Mouse (Mus musculus) brain, adult 2 months (tissue): ENCODE measurements around the gene Unkl.
A peak's percentile ranks its signal among the peaks of the same experiment; 100 is the strongest.

Source experiments
- DNase-seq: peaks from one replicate; pipeline ENCODE4 v3.0.0; 2011; ENCODE audit warnings: low read depth, low spot score

Gene Unkl

DNA sequence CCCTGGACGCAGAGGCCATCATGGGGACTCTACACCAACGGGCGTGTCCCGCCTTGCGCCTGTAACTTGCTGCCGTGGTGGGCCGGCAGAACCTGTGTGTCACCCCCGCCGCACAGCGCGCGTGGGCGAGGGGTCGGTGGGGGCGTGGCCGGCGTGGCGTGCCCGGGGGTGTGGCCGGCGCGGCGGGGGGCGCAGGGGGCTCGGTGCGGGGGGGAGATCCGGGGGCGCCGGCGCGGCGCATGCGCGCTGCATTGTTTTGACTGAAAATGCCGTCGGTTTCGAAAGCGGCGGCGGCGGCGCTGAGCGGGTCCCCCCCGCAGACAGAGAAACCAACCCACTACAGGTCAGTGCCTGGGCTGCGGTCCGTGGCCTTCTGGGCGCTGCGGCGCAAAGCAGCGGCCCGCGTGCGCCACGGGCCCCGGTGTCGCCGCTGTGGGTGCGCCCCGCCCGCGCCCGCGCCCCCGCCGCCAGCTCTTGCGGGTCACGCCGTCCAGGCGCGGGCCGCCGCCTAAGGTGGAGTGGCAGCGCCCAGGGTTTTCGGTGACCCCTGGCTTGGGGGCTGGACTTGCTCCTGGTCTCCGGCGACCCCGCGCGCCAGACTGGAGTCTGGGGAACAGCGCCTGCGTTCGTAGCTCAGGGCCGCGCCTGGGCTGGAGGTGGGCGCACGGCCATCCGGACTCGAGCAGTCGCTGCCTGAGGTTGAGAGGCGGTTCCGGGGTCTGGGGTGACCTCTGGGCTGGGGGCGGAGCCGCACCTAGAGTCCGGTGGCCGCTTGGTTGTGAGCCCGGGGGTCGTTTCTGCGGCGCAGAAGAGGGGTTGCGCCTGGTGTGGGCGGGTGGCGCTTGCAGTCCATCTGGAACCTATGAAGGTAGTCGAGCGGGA lies at the start of gene Unkl:
TSS of gene Unkl (plus strand) at position 248 of the 882 bp plus-strand sequence.
- peak; percentile 55 for DNase-seq

DNA sequence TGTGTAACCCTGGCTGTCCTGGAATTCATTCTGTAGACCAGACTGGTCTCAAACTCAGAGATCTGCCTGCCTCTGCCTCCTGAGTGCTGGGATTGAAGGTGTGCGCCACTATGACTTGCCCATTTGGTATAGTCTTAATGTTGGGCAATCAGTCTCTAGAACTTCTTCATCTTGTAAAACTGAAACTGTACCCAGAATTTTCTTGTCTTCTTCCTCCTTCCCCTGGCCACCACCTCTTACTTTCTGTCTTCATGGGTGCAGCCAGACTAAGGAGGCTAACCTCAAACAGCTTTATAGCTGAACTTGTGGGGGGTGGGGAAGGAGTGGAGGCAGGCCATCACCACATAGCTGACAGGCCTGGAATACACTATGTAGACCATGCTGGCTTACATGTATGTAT lies 49.4 kb upstream of the Unkl start:
- DNase-seq: no peak

DNA sequence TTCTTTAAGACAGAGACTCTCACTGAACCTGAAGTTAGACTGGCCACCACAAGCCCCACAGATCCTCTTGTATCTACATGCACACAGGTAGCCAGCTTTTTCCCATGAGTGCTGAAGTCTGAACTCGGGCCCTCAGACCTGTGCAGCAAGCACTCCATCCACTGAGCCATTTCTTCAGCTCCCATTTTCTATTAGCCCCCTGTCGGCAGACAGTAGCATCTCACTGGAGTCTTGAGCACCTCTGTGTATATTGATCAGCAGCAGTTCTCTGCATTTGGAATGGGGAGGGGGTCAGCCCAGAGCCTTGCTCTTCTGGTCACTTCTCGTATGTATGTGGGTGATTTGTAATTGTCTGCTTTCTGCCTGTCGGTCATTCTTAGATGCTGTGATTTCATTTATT lies 48.2 kb upstream of the Unkl start:
- peak; percentile 12 for DNase-seq

- no peak for DNase-seq
Observed at GRCm38 (mm10) chr17:25162161-25162560, 26.0 kb upstream of the Unkl start, which contains the start of gene Ccdc154. Gene Ccdc154, plus strand, starts transcription at chr17:25162461.

- DNase-seq: no peak
Observed at GRCm38 (mm10) chr17:25163387-25163786, 24.8 kb upstream of the Unkl start.

DNA sequence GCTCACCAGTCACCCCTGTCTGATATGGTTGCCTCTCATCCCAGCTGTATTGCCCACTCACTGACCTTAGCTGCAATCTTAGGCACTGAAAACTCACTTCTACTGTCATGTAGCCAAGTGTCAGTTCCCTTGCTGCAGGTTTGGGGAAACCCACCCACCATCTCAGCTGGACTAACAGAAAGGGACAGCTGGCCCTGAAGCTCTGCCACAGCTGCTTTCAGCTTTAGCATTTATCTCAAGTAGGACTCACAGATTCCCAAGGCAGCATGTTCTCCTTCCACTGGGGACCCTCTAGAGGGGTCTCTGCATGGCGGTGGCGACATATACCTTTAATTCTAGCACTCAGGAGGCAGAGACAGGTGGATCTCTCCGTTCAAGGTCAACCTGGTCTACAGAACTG lies 23.4 kb upstream of the Unkl start:
- no peak for DNase-seq

DNA sequence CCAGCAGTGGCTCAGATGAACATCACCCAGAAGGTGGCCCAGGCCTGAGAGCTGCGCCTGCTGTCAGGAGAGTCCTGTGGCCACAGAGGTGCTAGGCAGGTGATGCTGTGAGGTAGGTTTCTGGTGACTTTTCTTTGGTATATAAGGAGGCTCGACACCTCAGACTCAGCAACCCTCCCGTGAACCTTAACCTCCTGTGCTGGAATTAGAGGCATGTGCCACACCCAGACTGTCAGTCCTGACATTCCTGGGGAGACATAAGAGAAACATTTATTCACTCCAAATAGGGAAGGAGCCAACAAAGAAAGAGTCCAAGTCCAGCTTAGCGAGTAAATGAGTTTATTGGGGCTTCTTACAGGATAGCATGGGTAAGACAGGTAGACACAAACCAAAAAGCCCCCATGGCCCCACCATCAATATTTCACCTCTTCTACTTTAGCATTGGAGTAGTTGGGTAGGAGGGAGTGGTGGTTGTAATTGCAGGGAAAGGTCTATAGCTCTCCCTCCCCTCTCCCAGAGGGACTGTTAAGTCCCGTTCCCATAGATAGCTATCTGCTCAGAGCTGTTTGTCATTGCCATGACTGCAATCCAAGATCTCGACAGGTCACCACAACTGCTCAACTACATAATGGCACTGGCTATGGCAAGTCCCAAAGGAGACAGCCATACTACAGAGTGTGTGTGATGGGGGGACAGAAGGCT lies 22.1 kb upstream of the Unkl start:
- DNase-seq: no peak

DNA sequence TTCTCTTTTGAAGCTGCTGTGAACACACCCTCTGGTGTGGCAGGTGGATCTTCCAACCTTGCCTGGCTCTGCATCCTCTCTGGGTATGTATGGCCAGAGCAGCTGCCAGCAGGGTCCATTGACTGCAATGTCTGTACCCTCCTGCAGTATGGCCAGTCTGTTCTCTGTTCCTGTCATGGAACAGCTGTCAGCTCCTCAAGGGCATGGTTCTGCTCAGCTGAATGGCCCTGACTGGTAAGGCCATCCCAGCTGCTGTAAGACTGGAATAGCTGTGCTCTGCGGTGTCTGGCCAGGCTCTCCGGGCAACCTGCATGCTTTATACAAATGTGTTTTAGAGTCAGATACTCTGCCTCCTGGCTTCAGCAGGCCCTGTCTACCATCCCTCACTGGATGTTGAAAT lies 18.5 kb upstream of the Unkl start:
- no peak for DNase-seq

- no peak for DNase-seq
Observed at GRCm38 (mm10) chr17:25172558-25172957, 15.6 kb upstream of the Unkl start.

DNA sequence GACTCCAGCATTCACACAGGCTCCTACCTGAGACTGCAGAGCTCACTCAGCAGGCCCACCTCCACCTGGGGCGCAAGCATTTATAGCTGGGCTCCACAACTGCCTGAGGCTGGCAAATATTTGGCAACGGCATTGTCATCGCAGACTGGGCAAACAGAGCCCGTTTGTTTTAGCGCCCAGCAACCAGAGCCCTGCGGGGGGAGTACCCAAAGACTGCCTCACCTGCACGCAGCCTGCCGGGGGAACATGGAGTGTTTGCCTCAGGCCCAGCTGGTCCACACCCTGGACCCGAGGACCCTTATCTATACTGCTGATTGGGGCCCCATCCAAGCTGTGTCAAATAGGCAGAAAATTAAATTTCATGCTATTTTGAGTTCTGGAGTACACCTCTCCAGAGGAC lies 12.8 kb upstream of the Unkl start, which contains the start of gene Gm38655:
TSS of gene Gm38655 (minus strand) at position 61 of the 400 bp plus-strand sequence.
- DNase-seq: no peak

- peak; percentile 28 for DNase-seq
Observed at GRCm38 (mm10) chr17:25183232-25183631, 5.0 kb upstream of the Unkl start.

GRCm38 (mm10) chr17:25184129-25184691 lies 4.0 kb upstream of the Unkl start, which contains the start of gene BC003965:
Gene BC003965, plus strand, starts transcription at chr17:25184554.
- peak; percentile 100 for DNase-seq

GRCm38 (mm10) chr17:25184961-25185360 lies 3.2 kb upstream of the Unkl start:
- DNase-seq: peak; percentile 35

DNA sequence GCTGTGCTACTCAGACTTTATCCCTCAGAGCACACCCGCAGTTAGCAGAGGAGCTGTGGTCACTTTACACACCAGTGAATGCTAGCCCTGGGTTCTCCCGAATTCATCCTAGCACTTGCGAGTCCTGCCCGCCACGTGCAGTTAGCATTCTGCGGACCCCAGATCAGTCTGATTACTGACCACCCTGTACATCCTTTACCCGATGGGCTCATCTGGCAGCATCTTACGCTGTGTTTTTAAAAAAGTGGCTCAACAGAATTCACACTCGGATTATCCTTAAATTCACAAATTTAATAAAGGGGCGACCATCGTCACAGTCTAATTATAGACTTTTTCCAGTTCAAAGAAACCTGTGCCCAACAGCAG lies 430 bp upstream of the Unkl start:
- DNase-seq: no peak

DNA sequence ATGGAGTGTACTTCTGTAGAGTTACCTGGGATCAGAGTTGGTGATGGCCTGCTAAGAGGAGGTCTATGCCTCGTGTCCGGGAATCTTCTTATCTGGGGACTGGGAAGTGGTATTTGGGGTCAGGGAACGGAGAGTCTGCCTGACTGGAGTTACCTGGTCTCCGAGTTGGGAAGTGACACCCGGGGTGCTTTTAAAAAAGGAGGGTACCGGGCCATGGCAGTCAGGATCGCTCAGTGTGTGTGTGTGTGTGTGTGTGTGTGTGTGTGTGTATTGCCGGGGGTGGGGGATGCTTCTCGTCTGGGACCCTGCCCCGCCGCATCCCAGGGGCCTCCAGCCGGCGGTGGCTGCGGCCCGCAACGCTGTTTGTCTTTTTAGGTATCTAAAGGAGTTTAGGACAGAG lies 894 bp downstream of the Unkl start:
- DNase-seq: no peak

- DNase-seq: no peak
Observed at GRCm38 (mm10) chr17:25202401-25202800, 14.2 kb downstream of the Unkl start.

DNA sequence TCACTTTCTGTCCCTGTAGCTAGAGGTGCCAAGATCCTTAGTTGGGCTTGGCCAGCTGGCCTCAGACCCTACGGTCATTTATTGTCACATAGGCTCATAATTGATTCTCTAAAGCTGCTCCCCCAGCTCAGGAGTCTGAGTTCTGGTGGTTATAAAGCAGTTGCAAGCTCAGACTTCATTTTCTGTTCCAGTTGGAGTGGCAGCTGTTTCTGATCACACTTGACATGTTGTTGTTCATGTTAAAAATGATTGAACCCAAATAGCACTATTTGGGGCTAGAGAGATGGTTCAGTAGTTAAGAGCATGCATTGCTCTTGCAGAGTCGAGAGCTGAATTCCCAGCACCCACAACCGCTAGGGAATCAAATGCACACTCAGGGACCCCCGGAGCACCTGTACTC lies 21.8 kb downstream of the Unkl start:
- DNase-seq: no peak

- DNase-seq: peak; percentile 89
Observed at GRCm38 (mm10) chr17:25210680-25211466, 22.7 kb downstream of the Unkl start.

GRCm38 (mm10) chr17:25211705-25212104 lies 23.5 kb downstream of the Unkl start:
- DNase-seq: peak; percentile 74

- no peak for DNase-seq
Observed at GRCm38 (mm10) chr17:25215431-25215830, 27.2 kb downstream of the Unkl start.

DNA sequence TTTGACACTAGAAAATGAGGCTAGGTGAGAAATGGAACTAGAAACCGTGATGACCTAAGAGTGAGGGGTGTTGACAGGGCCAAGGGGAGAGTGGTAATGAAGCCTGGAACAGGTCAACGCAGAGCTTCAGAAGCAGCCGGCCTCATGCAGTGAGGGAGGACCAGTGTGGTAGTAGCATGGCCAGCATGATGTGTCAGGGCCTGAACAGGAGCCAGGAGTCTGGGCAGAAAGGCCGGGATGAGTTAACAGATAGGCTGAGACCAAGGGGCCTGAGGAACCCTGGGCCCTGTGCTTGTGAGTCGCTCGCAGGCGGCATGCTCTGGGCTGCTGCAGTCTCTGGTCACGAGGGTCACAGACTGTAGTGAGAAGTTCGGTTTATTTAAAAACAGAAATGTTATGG lies 30.8 kb downstream of the Unkl start:
- peak; percentile 68 for DNase-seq
